Mouse (Mus musculus) frontal cortex, adult (tissue): Measurements from ENCODE around the gene Pgk1.
A peak's percentile ranks its signal among the peaks of the same experiment; 100 is the strongest.

Experiments used
- ATAC-seq: cut with Nextera tagmentation; 2 replicates; pipeline ENCODE4 v1.9.2; 2017; ENCODE audit warnings: mild to moderate bottlenecking, moderate library complexity, mixed read lengths; ENCODE audit not compliant: low TSS enrichment

Pgk1 gene

DNA sequence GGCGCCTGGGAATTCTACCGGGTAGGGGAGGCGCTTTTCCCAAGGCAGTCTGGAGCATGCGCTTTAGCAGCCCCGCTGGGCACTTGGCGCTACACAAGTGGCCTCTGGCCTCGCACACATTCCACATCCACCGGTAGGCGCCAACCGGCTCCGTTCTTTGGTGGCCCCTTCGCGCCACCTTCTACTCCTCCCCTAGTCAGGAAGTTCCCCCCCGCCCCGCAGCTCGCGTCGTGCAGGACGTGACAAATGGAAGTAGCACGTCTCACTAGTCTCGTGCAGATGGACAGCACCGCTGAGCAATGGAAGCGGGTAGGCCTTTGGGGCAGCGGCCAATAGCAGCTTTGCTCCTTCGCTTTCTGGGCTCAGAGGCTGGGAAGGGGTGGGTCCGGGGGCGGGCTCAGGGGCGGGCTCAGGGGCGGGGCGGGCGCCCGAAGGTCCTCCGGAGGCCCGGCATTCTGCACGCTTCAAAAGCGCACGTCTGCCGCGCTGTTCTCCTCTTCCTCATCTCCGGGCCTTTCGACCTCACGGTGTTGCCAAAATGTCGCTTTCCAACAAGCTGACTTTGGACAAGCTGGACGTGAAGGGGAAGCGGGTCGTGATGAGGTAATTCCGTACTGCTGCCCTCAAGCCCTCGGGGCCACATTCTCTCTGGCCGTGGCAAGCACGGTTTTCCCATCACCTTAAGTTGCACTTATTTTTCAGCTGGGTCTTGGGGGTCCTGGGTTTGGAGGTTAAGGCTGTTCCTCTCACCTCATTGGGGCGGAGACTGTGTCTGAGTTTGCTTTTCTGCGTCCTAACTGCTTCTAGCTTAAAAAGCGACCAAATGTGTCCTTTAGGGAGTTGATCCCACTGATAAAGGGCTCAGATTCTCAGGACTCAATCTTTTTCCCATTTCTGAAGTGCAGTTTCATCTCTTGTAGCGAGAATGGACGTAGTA lies at the start of gene Pgk1:
Gene Pgk1 (plus strand): TSS at position 388 of the 937 bp plus-strand sequence.
- ATAC-seq: peak; percentile 99

DNA sequence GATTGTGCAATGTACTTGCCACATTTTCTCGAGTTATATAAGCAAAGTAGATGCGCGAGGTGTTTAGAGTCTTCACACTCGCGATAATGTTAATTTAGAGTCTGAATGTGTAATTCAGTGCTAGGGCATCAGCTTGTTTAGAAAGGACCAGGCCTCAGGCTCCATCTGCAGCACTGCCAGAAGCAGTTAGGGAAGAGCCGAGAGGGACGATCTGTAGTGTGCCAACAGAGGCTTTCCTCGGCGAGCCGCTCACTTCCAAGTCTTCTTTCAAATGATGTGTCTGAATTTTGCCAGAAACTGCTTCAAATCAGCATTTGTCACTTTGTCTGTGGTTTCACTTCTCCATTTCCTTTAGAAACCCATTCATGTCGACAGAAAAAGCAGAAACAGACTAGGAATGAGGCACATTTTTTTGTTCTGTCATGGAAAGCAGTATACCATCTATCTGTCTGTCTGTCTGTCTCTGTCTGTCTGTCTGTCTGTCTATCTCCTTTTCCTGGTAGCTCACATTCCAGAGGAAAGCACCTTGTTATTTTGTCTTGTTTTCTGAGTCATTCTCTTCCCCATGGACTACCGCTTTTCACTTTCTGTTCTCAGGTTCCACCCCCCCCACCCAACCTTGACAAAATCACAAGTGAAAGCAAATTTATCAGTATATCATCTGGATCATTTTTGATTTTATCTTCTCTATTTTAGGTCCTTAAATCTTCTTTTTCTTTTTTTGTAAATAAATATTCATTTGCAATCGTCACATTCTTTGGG lies 47.4 kb upstream of the Pgk1 start:
- peak; percentile 90 for ATAC-seq

DNA sequence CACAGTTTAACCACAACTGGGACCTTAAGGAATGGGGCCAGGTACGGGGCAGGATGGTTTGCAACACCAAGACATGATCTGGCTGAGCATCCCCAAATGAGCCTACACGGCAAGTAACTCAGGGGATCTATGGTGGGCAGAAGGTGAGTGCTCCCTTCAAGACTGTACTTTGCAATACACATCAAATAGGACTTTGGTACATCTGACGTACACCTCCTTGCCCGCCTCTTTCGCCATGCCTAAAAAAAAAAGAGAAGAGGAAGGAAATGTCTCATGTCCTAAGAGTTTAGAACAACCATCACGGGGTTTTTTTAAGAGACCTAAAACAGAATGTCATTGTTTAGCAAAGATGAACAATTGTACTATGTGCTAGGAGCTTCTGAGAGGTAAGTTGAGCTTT lies 44.0 kb upstream of the Pgk1 start, which contains the start of gene Tlr13:
Gene Tlr13 (plus strand): TSS at position 269 of the 400 bp plus-strand sequence.
- no peak for ATAC-seq

DNA sequence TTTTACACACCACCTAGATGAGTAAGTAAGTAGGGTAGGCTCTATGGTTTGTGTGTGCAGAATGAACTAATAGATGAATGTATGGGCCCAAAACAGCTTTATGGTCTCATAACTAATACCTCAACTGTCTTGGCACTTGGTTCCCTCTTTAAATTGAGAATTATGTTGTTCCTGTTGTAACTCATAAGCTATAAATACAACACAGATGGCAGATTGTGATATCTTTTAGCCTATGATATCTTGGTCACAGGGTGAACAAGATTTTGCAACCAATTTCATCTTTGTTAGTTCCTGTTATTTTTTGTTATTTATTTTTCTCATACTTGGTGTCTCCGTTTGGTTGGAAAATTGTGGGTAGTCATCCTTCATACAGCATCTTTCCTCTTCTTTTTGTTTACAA lies 38.7 kb upstream of the Pgk1 start:
- no peak for ATAC-seq

DNA sequence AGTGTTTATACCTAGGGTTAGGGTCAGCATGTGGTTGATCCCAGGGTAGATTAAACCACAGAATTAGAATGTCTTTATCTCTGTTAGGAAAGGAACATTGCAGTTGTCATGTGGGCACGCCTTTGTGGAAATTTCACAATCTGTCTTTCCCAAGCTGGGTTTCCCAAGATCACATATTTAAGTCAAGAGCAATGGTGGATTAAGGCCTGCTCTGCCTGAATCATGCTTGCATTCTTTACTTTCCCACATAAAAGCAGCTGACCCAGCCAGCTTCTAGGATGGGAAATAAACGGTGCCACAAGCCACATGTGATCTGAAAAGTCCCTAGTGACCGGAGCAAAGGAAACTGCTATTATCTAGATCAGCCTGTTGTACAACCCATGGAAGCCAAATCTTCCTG lies 37.4 kb upstream of the Pgk1 start:
- ATAC-seq: no peak

DNA sequence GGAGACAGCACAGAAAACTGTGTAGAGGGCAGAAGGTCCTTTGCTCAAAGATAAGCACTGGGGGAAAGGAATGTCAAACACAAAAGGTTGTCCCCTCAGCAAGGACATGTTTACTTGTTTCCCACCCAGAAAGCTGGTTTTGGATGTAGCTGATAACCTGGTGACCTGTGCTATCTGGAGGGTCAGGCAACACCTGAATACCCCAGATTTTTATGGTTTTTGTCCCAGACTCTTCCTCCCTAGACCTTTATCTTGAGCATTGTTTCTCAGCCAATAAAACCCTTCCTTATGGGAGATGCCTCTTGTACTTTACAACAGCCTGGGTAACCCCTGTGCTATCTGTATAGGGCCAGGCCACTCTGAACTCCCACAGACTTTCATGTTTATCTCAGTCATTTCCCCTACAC lies 32.7 kb upstream of the Pgk1 start:
- ATAC-seq: no peak

DNA sequence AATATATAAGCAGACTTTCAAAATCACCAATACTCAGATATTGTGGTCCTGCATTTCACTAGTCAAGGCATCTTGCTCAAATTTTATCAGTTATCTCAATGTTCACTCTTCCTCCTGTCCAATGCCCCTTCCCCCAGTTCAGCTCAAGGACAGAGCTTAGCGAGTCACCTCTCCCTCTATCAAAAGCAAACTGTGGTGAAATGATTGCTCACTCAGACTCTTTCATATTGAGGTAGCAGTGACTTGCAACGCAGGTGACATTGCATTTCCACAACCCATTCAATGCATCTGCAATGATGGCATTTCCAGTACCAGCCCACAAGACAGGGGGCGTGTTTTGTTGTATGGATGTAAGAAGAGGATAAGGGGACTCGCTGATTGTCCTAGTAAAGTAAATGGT lies 31.0 kb upstream of the Pgk1 start:
- no peak for ATAC-seq

DNA sequence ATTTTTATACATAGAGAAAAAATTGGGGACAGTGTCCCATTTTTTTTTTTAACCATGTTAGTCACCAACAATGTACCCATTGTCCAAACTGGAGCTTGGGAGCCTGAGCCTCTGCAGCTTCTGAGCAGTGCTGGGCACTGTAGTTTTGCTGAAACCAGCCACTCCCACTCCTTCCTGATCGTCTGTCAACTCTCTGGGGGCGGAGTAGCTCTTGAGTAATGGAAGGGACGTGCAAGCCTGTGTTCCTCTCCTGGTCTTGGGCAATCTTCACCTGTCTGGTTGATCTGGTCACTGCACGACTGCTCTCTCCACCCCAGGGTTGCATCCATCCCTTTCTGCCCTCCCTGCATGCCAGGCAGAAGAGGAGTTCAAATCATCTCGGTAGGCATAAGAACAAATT lies 22.9 kb upstream of the Pgk1 start:
- peak; percentile 90 for ATAC-seq

DNA sequence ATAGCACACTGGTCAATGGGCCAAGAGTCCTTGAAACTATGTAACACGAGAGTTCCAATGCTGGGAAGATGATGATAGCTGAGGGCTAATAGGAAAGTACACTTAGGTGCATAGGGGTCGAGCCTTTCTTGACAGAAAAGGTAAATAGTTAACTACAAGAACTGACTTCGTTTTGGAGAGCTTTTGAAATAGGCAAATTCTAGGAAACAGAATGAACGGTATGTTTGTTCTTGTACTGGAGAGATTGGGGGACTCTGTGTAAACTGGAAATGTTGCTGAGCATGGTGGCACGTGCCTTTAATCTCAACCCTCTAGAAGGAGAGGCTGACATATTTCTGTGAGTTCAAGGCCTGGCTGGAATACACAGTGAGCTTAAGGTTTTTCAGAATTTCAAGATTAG lies 22.3 kb upstream of the Pgk1 start:
- no peak for ATAC-seq

DNA sequence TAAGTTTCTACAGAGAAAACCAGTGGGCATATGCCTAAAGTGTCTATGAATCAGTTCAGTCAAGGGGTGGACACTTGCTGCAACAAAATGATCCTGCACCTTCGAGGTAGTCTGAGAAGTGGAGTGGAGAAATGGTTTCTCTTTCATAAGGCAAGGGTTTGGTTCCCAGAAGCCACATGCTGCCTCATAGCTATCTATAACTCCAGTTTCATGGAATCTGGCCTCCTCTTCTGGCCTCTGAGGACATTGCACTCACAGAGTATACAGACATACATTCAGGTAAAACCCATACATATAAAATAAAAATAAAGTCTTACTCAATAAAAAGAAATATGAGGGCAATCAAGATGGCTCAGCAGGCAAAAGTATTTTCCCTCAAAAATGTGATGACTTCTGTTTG lies 21.8 kb upstream of the Pgk1 start:
- no peak for ATAC-seq

DNA sequence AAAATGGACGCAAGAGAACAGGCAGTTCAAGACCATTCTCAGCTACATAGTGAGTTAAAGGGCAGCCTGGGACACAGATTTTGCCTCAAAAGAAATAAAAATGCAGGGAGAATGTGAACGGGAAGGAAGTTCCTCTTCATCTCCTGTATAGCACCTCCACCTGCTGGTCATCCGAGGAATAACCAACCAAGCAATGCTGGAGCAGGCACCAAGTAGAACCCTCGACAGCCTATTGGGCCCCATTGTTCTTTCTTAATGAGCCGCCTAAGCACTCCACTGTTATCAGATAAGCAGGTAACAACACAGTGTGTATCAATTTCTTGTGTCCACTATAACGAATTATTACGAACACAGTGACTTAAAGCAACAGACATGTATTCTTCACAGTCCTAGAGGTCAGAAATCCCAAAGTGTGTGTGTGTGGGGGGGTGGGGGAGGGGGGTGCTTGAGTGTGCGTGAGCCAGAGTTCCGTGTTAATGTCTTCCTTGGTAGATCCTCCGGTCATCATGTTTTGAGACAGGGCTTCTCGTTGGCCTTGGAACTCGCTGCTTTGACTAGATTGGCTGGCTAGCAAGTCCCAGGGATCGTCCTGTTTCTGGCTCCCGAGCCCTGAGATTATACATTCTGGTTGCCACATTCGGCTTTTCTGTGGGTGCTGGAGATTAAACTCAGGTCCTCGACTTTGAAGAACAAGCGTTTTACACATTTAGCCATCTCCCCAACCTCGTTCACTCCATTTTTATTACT lies 15.6 kb upstream of the Pgk1 start:
- ATAC-seq: peak; percentile 97

DNA sequence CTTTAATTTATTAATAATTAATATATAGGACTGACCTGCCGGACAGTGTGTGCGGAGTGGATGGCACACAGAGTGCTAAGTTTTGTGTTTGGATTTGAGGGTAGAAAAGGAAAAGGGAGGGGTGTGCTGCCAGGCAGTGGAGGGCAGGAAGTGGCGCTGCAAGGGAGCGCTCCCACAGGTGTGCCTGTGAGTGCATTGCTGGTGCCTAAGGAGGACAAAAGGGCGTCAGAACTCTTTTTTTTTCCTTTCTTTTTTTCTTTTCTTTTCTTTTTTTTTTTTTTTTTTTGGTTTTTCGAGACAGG lies 15.1 kb upstream of the Pgk1 start:
- ATAC-seq: no peak

DNA sequence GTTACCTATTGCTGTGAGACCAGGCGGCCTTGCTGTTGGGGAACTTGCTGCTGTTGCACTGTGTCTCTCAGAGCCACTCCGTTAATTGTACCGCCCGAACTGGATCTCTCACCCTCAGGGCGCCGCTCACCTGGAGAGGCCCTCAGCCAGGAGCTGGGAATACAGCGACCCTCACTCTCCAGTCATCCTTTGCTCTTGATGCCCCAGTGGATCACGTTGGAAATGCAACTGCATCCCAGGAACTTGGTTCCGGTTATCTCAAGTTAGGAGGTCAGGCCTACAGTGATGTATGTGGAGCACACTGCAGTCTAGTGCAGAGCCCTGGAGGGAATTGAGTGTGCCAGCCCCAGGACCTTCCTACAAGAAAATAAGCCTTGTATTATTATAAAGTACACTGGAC lies 10.6 kb upstream of the Pgk1 start:
- ATAC-seq: no peak

DNA sequence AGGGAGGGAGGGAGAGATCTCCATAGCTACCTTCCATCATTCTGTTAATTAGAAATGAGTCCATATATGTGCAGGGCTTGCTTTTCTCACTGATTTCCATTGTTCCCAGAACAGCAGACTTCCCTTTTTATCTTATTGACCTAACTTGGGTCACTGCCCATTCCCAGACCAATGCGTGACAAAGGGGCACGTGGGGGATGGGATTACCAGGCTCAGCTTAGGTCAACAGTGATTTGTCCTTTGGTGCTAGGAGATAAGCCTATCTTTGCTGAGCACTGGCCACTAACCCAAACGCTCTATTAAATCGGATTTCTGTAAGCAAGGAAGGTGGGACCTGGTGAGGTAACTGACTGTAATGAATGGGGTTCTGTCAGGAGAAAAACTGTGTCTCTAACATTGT lies 2.6 kb upstream of the Pgk1 start:
- no peak for ATAC-seq

DNA sequence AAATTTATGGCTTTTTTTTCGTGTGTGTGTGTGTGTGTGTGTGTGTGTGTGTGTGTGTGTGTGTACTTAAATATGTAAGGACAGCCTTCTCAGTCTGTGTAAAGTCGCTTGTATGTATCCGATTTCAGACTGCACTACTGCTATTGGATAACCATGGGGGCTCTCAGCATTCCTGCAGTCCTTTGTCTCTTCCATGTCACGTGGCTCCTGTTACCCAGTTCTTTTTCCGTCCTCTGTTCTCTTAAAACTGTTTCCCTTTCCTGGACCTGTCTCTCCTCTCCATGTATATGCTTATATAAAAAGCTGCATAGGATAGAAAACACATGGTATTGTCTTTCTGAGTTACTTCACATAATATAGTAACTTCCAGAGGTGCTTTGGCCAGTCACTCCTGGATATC lies 1.2 kb upstream of the Pgk1 start:
- ATAC-seq: no peak

DNA sequence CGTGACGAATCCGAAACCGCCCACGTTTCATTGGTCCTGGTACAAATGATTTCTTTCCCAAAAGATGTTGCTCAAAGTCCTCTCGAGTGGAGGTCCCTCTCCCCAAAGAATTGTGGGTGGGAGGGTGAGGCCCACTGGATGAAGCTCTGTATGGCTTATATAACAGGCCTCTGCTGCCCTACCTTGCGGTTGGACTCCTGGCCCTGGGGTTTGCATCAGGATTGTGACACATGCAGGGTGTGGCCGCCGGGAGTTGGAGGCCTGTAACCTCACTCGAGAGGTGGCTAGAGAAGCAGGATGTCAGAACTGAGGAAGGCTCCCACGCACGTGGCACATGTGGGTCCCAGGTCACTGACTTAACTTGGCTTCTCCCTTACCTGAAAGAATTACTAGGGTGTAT lies 837 bp downstream of the Pgk1 start:
- 0 out of 2 replicates have a peak, but pooled peaks have one; percentile 4 for ATAC-seq

DNA sequence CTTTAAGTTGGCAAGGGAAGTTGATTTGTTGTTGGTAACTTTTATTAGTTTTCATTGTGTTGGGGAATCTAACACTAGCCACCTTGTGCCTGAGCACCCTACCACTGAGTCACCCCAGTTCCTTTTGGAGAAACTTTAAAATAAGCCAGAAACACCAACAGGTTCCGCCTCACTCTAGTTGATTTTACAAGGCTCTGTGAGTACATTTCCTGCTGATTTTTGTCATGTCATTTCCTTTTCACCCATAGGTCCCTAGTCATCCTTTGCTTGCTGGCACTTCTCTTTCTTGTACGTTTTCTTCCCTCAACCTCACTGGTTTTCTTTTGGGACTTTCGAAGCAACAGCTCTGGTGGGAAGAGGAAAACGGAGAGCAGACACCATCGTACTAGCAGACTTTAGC lies 2.5 kb downstream of the Pgk1 start:
- no peak for ATAC-seq

DNA sequence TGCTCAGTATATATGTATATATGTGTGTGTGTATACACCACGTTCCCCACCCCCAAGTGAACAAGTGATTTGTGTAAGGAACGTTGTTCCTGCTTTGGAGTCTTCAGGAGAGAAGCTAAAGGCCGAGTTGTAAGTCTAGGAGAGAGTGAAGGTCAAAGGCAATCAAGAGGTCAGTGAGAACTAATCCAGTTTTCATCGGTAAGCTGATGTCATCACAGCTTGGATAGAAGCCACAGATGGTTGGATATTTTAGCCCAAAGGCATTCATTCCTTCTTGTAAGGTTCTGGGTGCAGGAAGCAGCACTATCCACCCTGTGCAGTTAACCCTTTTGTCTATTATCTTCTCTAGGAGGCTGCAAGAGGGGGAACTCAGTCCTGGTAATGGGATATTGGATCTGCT lies 3.2 kb downstream of the Pgk1 start:
- no peak for ATAC-seq

DNA sequence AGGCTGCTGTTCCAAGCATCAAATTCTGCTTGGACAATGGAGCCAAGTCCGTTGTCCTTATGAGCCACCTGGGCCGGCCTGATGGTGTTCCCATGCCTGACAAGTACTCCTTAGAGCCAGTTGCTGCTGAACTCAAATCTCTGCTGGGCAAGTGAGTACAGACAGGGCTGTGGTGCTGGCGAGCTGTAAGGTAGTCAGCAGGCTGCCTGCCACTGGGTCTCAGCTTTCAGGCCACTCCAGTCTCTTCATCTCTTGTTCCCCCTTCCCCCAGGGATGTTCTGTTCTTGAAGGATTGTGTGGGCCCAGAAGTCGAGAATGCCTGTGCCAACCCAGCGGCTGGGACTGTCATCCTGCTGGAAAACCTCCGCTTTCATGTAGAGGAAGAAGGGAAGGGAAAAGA lies 7.5 kb downstream of the Pgk1 start:
- peak; percentile 64 for ATAC-seq

DNA sequence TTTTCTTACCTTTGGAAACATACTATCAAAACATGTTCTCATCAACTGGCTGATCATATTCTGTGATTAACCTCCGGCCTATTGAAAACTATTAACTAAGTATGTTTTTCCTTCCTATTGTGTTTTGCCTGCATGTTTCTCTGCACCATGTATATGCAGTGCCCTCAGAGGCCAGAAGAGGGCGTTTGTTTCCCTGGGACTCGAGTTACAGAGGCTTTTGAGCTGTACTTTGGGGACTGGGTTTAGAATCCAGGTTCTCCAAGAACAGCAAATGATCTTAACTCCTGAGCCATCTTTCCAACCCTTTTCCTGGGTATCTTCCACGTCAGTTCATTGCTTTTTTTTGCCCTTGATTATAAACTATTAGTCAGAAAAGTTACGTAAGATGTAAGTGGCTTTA lies 10.4 kb downstream of the Pgk1 start:
- no peak for ATAC-seq

DNA sequence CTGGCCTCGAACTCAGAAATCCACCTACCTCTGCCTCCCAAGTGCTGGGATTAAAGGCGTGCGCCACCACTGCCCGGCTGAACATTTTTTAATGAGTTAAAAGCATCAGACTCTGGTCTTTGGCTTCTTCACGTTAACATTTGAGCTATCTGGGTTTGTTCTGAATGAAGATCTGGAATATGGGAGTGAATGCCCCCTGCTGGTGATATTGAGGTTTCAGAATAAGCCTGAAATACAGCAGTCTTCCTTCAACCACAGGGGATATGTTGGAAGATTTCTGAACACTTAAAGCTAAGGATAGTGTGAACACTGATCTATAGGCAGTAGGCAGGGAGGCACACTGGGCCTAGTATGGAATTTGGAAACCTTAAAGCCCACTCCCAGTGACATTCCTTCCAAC lies 12.0 kb downstream of the Pgk1 start:
- no peak for ATAC-seq

DNA sequence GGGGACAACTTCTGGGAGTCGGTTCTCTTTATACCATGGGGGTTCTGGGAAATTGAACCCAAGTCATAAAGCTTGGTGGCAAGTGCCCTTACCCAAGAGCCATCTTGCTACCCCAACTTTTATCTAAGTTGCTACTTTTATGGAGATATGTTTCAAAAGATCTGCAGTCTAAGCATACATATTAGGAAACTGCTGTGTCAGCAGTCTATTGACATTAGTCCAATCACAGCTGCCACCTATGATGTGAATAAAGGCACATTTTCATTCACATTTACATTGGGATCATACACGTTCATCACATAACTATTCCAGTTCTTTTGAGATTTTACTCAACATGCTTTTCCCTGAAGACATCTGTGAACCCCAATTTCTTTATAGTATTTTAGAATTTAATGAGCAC lies 22.2 kb downstream of the Pgk1 start:
- ATAC-seq: no peak
